Mouse (Mus musculus): ENCODE results near the gene Gimd1. TPM values are rescaled to one million over a fixed set of nuclear protein-coding genes. Genes with fewer than 3 reads are reported as not detected.

Gene Gimd1
- not detected in 2 replicates for polyA plus RNA-seq (2015; fragmentation: Nextera tagmentation; extraction: Ambion mirVana)

GRCm38 (mm10) chr3:132629601-132630239 lies at the start of gene Gimd1:
TSS of gene Gimd1 (plus strand) at chr3:132629820.
- Histone ChIP-seq H3K27ac (no peak within 1 kb of the TSS), H3K36me3 (no peaks in the 10 kb centered on the region), H3K4me1 (no peaks in the 10 kb centered on the region), H3K9ac (no peak within 1 kb of the TSS), H3K4me3 (no peak within 1 kb of the TSS), H3K27me3 (no peaks in the 10 kb centered on the region), H3K9me3 (no peaks in the 10 kb centered on the region), H3K4me2 (no peak within 1 kb of the TSS)
- no peak for ATAC-seq (ENCODE audit: borderline replicate concordance, extremely low read depth, low FRiP score, low TSS enrichment)
- 70% methylated on average over 11 of the region's 11 CpGs for WGBS

GRCm38 (mm10) chr3:132581198-132581597 lies 48.4 kb upstream of the Gimd1 start:
- Histone ChIP-seq H3K27me3 (no peaks in the 10 kb centered on the region), H3K9ac (no peak overlapping the region), H3K27ac (no peak overlapping the region), H3K4me3 (no peak overlapping the region), H3K4me1 (no peaks in the 10 kb centered on the region), H3K4me2 (no peak overlapping the region), H3K9me3 (no peaks in the 10 kb centered on the region), H3K36me3 (no peaks in the 10 kb centered on the region)
- WGBS: 82% methylated on average over 3 of the region's 3 CpGs
- no peak for ATAC-seq (ENCODE audit: borderline replicate concordance, extremely low read depth, low FRiP score, low TSS enrichment)

- Histone ChIP-seq H3K27me3 (no peaks in the 10 kb centered on the region), H3K36me3 (no peaks in the 10 kb centered on the region), H3K4me1 (no peaks in the 10 kb centered on the region), H3K4me3 (no peak overlapping the region), H3K9ac (no peak overlapping the region), H3K9me3 (no peaks in the 10 kb centered on the region), H3K4me2 (no peak overlapping the region), H3K27ac (no peak overlapping the region)
- WGBS: 32% methylated on average over 4 of the region's 4 CpGs
- no peak for ATAC-seq (ENCODE audit: borderline replicate concordance, extremely low read depth, low FRiP score, low TSS enrichment)
These were observed 47.3 kb upstream of the Gimd1 start for GRCm38 (mm10) chr3:132582339-132582738.

GRCm38 (mm10) chr3:132585122-132585972 lies 44.3 kb upstream of the Gimd1 start:
- 60% methylated on average over 8 of the region's 8 CpGs for WGBS
- Histone ChIP-seq H3K4me2 (no peak overlapping the region), H3K9me3 (no peaks in the 10 kb centered on the region), H3K36me3 (no peaks in the 10 kb centered on the region), H3K27ac (no peak overlapping the region), H3K4me3 (no peak overlapping the region), H3K9ac (no peak overlapping the region), H3K4me1 (no peaks in the 10 kb centered on the region), H3K27me3 (no peaks in the 10 kb centered on the region)
- no peak for ATAC-seq (ENCODE audit: borderline replicate concordance, extremely low read depth, low FRiP score, low TSS enrichment)

DNA sequence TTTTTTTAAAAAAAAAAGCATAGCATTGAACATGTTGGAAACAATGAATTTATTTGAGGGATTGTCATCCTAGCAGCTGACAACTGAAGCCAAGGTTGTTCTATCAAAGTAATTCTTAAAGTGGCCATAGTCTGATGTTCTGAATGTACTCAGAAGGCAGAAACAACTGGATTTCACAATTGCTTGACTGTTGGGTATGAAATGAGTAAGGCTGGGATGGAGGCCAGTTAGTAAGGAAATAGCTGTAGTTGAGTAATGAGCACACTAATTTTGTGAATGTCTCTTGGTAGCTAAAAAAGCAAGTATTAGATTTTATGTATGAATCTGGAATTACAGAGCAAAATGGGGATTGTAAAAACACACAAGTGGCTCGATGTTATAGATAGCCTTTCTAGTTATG lies 41.5 kb upstream of the Gimd1 start:
- H3K27ac ChIP-seq: no peak overlapping the region
- no peak for ATAC-seq (ENCODE audit: borderline replicate concordance, extremely low read depth, low FRiP score, low TSS enrichment)
- H3K4me2 ChIP-seq: no peak overlapping the region
- H3K9me3 ChIP-seq: no peaks in the 10 kb centered on the region
- 65% methylated on average over 1 of the region's 1 CpGs for WGBS
- H3K4me1 ChIP-seq: no peaks in the 10 kb centered on the region
- no peaks in the 10 kb centered on the region for H3K27me3 ChIP-seq
- no peaks in the 10 kb centered on the region for H3K36me3 ChIP-seq
- no peak overlapping the region for H3K4me3 ChIP-seq
- no peak overlapping the region for H3K9ac ChIP-seq

GRCm38 (mm10) chr3:132590010-132590409 lies 39.6 kb upstream of the Gimd1 start:
- H3K27ac ChIP-seq: no peak overlapping the region
- H3K4me2 ChIP-seq: no peak overlapping the region
- H3K4me1 ChIP-seq: no peaks in the 10 kb centered on the region
- WGBS: 64% methylated on average over 3 of the region's 3 CpGs
- H3K9ac ChIP-seq: no peak overlapping the region
- H3K27me3 ChIP-seq: no peaks in the 10 kb centered on the region
- H3K36me3 ChIP-seq: no peaks in the 10 kb centered on the region
- no peak overlapping the region for H3K4me3 ChIP-seq
- H3K9me3 ChIP-seq: no peaks in the 10 kb centered on the region
- no peak for ATAC-seq (ENCODE audit: borderline replicate concordance, extremely low read depth, low FRiP score, low TSS enrichment)

DNA sequence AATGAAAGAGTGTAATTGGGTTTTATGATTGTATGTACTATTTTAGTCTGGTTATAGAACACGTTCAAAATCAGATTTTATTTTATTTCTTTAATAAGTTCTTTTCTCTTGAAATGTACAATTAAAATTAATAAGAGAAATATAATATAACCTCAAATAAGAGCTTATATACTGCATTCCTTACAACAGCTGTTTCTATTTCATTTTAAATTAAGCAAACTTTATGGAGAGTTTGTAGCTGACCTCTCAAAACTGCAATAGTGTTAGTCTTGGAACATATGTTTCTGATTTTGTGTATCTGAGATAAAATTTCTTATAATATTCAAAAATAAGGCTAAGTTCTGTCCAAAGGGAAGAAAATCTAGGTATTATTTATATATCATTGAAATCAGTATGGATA lies 39.0 kb upstream of the Gimd1 start:
- no peak for ATAC-seq (ENCODE audit: borderline replicate concordance, extremely low read depth, low FRiP score, low TSS enrichment)
- H3K4me1 ChIP-seq: no peaks in the 10 kb centered on the region
- H3K27ac ChIP-seq: no peak overlapping the region
- H3K9ac ChIP-seq: no peak overlapping the region
- 67% methylated on average over 1 of the region's 1 CpGs for WGBS
- H3K27me3 ChIP-seq: no peaks in the 10 kb centered on the region
- H3K4me2 ChIP-seq: no peak overlapping the region
- H3K4me3 ChIP-seq: no peak overlapping the region
- no peaks in the 10 kb centered on the region for H3K36me3 ChIP-seq
- H3K9me3 ChIP-seq: no peaks in the 10 kb centered on the region

GRCm38 (mm10) chr3:132628741-132629140 lies 879 bp upstream of the Gimd1 start:
- H3K27ac ChIP-seq: no peak overlapping the region
- H3K36me3 ChIP-seq: no peaks in the 10 kb centered on the region
- H3K4me3 ChIP-seq: no peak overlapping the region
- H3K9me3 ChIP-seq: no peaks in the 10 kb centered on the region
- no peak for ATAC-seq (ENCODE audit: borderline replicate concordance, extremely low read depth, low FRiP score, low TSS enrichment)
- WGBS: 24% methylated on average over 8 of the region's 8 CpGs
- no peaks in the 10 kb centered on the region for H3K27me3 ChIP-seq
- no peak overlapping the region for H3K4me2 ChIP-seq
- H3K4me1 ChIP-seq: no peaks in the 10 kb centered on the region
- H3K9ac ChIP-seq: no peak overlapping the region

DNA sequence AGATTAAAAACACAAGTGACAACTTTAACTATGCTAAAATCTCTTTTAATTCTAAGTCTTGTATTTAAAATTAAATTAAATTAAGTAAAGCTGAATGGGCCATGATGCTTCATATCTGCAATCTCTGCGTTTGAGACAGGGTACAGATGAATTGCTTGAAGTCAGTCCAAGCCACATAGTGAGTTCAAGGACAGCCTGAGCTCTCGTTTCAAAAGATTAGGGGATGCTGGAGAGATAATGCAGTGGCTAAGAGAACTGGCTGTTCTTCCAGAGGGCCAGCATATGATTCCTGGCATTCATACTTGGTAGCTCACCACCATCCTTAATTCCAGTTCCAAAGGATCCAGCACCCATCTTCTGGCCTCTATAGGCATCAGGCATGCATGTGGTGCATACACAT lies 3.6 kb downstream of the Gimd1 start:
- H3K9ac ChIP-seq: no peak overlapping the region
- H3K36me3 ChIP-seq: no peaks in the 10 kb centered on the region
- 53% methylated on average over 2 of the region's 2 CpGs for WGBS
- H3K27me3 ChIP-seq: no peaks in the 10 kb centered on the region
- ATAC-seq (ENCODE audit: borderline replicate concordance, extremely low read depth, low FRiP score, low TSS enrichment): no peak
- H3K4me3 ChIP-seq: no peak overlapping the region
- no peak overlapping the region for H3K27ac ChIP-seq
- H3K9me3 ChIP-seq: no peaks in the 10 kb centered on the region
- H3K4me2 ChIP-seq: no peak overlapping the region
- no peaks in the 10 kb centered on the region for H3K4me1 ChIP-seq

DNA sequence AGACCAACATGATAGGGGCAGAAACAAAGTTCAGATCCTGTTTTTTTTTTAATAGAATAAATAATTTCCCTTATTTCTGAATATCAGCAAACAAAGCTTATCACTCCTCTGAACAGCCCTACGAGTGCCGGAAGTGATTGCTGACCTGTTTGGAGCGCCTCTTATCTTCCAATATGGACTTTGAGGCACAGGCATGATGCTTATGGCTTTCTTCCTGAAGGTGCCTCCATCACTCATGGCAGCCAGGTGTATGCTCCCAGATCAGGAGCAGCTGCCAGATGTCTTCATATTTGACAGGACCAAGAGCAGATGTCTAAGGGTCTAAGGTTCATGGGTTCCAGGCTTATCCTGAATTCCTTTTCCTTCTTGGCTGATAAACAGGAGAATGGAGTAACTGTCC lies 7.5 kb downstream of the Gimd1 start:
- Histone ChIP-seq H3K4me1 (no peaks in the 10 kb centered on the region), H3K36me3 (no peaks in the 10 kb centered on the region), H3K4me3 (no peak overlapping the region), H3K4me2 (no peak overlapping the region), H3K9me3 (no peaks in the 10 kb centered on the region), H3K27me3 (no peaks in the 10 kb centered on the region), H3K27ac (no peak overlapping the region), H3K9ac (no peak overlapping the region)
- 74% methylated on average over 3 of the region's 3 CpGs for WGBS
- ATAC-seq (ENCODE audit: borderline replicate concordance, extremely low read depth, low FRiP score, low TSS enrichment): no peak

GRCm38 (mm10) chr3:132644071-132644470 lies 14.5 kb downstream of the Gimd1 start:
- no peaks in the 10 kb centered on the region for H3K27me3 ChIP-seq
- no peaks in the 10 kb centered on the region for H3K9me3 ChIP-seq
- H3K4me1 ChIP-seq: no peaks in the 10 kb centered on the region
- no peak overlapping the region for H3K27ac ChIP-seq
- H3K4me2 ChIP-seq: no peak overlapping the region
- H3K4me3 ChIP-seq: no peak overlapping the region
- H3K9ac ChIP-seq: no peak overlapping the region
- WGBS: 60% methylated on average over 4 of the region's 4 CpGs
- ATAC-seq (ENCODE audit: borderline replicate concordance, extremely low read depth, low FRiP score, low TSS enrichment): no peak
- no peaks in the 10 kb centered on the region for H3K36me3 ChIP-seq

GRCm38 (mm10) chr3:132646814-132647213 lies 17.2 kb downstream of the Gimd1 start:
- H3K4me2 ChIP-seq: no peak overlapping the region
- WGBS: 15% methylated on average over 1 of the region's 1 CpGs
- H3K4me1 ChIP-seq: no peaks in the 10 kb centered on the region
- no peak overlapping the region for H3K9ac ChIP-seq
- no peaks in the 10 kb centered on the region for H3K36me3 ChIP-seq
- H3K4me3 ChIP-seq: no peak overlapping the region
- no peaks in the 10 kb centered on the region for H3K9me3 ChIP-seq
- no peak for ATAC-seq (ENCODE audit: borderline replicate concordance, extremely low read depth, low FRiP score, low TSS enrichment)
- H3K27ac ChIP-seq: no peak overlapping the region
- H3K27me3 ChIP-seq: no peaks in the 10 kb centered on the region

Data from lung, embryonic 15.5 days (tissue).